Mouse (Mus musculus) midbrain, embryonic 15.5 days (tissue): ENCODE measurements around the gene Tma16. TPM values are rescaled to one million over a fixed set of nuclear protein-coding genes. Genes with fewer than 3 reads are reported as not detected.

Source experiments
- ATAC-seq: fragments of 200-750 bp; cut with Nextera tagmentation; replicated peaks from 2 replicates; pipeline ENCODE4 v1.8.0; 2017; ENCODE audit warnings: moderate TSS enrichment
- H3K27ac ChIP-seq: fragments of 300-500 bp; sonication (generic); 2 replicates; pipeline ENCODE4 v1.5.1; 2015; ENCODE audit warnings: mild to moderate bottlenecking, inconsistent platforms
- H3K27me3 ChIP-seq: fragments of 300-500 bp; sonication (generic); replicated peaks from 2 replicates; pipeline ENCODE4 v1.6.1; 2015; ENCODE audit warnings: inconsistent platforms
- H3K36me3 ChIP-seq: fragments of 300-500 bp; sonication (generic); replicated peaks from 2 replicates; pipeline ENCODE4 v1.6.1; 2015; ENCODE audit warnings: inconsistent platforms
- H3K4me1 ChIP-seq: fragments of 300-500 bp; sonication (generic); 2 replicates; pipeline ENCODE4 v1.6.1; 2015; ENCODE audit warnings: inconsistent platforms
- H3K4me2 ChIP-seq: fragments of 300-500 bp; sonication (generic); 2 replicates; pipeline ENCODE4 v1.6.1; 2015; ENCODE audit warnings: inconsistent platforms, mild to moderate bottlenecking, moderate library complexity
- H3K4me3 ChIP-seq: fragments of 300-500 bp; sonication (generic); 2 replicates; pipeline ENCODE4 v1.5.1; 2015; ENCODE audit warnings: mild to moderate bottlenecking, inconsistent platforms
- H3K9ac ChIP-seq: fragments of 300-500 bp; sonication (generic); 2 replicates; pipeline ENCODE4 v1.6.1; 2015; ENCODE audit warnings: mild to moderate bottlenecking, inconsistent platforms
- H3K9me3 ChIP-seq: fragments of 300-500 bp; sonication (generic); 2 replicates; pipeline ENCODE4 v1.6.1; 2016; ENCODE audit warnings: inconsistent platforms
- WGBS: fragments of 180-500 bp; shearing (Covaris S2); methylation state at CpG from one replicate; pipeline ENCODE4 v1.1.7; 2015; ENCODE audit warnings: mixed read lengths; 5-methylcytosine and 5-hydroxymethylcytosine counted together
- polyA plus RNA-seq: library from polyadenylated mRNA; unstranded; fragments of >200 nt; fragmentation: Nextera tagmentation; extraction: Ambion mirVana; gene quantifications from 2 replicates; pipeline ENCODE4 v1.2.1, GENCODE M21; 2015

The Tma16 gene
- polyA plus RNA-seq, 1 experiment from 2014 or later = 12.0 TPM

DNA sequence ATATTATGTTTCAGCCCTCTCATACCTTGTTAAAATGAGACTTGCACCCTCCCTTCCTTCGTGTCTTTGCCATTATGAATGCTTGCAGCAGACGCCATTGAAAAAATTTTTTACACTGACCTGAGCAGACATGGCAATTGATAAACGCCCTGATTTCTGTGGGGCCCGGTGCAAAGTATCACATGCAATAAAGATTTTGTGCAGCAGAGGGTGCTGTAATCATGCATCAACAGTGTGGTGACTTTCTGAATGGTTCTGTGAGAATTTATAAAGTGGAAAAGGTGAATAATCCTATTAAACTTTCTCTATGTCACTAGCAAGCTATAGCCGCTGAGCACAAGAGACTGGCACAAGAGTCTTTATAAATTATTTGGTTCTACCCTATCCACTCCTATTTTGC is 35.6 kb downstream of the Tma16 start:
- Histone ChIP-seq H3K9me3 (no peaks in the 10 kb centered on the region), H3K4me3 (no peak overlapping the region), H3K27ac (no peak overlapping the region), H3K27me3 (no peaks in the 10 kb centered on the region), H3K36me3 (no peaks in the 10 kb centered on the region), H3K4me1 (no peaks in the 10 kb centered on the region), H3K4me2 (no peak overlapping the region), H3K9ac (no peak overlapping the region)
- ATAC-seq = peak; percentile 54
- 19% methylated on average over 5 of the region's 5 CpGs for WGBS

DNA sequence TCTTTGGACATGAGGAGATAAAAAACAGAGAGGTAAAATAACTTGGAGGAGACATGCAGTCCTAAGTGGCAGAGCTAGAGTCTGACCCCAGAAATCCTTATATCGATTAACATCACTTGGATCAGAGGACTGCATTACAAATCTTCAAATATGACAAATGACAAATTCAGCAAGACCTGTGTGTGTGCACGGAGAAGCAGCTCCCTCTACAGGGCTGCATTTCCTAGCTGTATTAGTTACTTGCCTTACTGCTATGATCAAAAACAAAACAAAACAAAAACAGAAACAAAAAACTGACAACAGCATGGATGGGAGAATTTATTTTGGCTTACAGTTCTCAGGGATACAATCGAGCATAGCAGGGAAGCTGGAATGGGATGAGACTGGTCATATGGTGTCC is 41.0 kb downstream of the Tma16 start:
- Histone ChIP-seq H3K4me2 (no peak overlapping the region), H3K36me3 (no peaks in the 10 kb centered on the region), H3K9ac (no peak overlapping the region), H3K27me3 (no peaks in the 10 kb centered on the region; the same call in 1 of the 2 replicates), H3K27ac (no peak overlapping the region), H3K4me1 (no peaks in the 10 kb centered on the region), H3K4me3 (no peak overlapping the region), H3K9me3 (no peaks in the 10 kb centered on the region)
- no peak for ATAC-seq
- 83% methylated on average over 3 of the region's 3 CpGs for WGBS

DNA sequence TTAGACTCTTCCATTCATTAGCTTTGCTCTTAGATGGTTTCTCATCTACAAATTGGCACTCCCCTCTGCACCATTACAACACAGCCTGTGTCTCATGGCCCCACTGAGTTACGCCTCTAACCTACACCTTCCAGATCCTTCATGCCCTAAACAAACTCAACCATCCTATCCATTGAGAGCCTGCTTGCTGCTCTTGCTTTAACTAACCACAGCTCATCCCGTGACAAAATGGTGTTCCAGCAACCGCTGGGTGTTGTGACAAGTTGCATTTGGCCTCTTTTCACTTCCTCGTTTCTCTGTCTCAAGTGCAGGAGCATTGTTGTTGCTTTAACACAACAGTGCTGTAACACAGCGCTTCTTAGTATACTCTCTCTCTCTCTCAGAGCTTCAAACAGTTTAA is 42.2 kb downstream of the Tma16 start:
- no peak for ATAC-seq
- no peak overlapping the region for H3K27ac ChIP-seq
- H3K36me3 ChIP-seq = no peaks in the 10 kb centered on the region
- no peak overlapping the region for H3K9ac ChIP-seq
- H3K4me2 ChIP-seq = no peak overlapping the region
- H3K4me3 ChIP-seq = no peak overlapping the region
- WGBS = 75% methylated on average over 5 of the region's 5 CpGs
- no peaks in the 10 kb centered on the region for H3K4me1 ChIP-seq
- H3K27me3 ChIP-seq = no peaks in the 10 kb centered on the region; the same call in 1 of the 2 replicates
- no peaks in the 10 kb centered on the region for H3K9me3 ChIP-seq

DNA sequence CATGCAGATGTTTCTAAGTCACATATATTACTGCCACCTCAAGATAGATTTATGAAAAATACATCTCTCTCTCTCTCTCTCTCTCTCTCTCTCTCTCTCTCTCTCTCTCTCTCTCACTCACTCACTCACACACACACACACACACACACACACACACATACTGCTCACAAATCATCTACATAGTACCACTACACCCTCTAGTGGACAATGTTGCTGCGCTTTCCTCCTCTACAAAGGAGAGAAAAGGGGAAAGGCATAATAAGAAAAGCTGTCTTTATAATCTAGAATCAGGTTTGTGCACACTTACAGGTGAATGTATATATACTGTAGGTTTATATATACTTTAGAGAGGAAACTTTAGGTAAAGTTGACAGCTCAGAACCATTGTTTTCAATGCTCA is 43.6 kb downstream of the Tma16 start:
- Histone ChIP-seq H3K36me3 (no peaks in the 10 kb centered on the region), H3K27me3 (no peaks in the 10 kb centered on the region; the same call in 1 of the 2 replicates), H3K4me2 (no peak overlapping the region), H3K4me3 (no peak overlapping the region), H3K9me3 (no peaks in the 10 kb centered on the region), H3K4me1 (no peaks in the 10 kb centered on the region), H3K27ac (no peak overlapping the region), H3K9ac (no peak overlapping the region)
- ATAC-seq = peak; percentile 65; the same call in 1 of the 2 replicates
- 20% methylated on average over 1 of the region's 1 CpGs for WGBS

DNA sequence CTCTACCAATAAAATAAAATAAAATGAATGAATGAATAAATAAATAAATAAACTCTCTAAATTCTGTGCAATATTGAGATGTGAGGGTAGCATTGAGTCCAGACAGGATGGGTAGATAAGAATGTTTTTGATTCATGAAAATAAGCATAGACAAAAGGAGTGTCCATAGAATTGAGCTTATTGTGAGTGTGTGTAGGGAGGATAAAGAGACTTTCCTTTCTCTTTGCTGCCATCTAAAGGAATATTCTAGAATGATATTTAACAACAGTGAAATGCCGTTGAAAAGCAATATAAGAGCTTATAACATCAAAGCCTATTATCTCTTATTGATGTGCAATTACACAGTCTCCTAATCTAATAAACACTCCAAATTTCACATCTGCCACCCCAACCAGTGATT is 45.2 kb downstream of the Tma16 start:
- peak; percentile 86 for ATAC-seq
- 3% methylated on average over 1 of the region's 1 CpGs for WGBS

DNA sequence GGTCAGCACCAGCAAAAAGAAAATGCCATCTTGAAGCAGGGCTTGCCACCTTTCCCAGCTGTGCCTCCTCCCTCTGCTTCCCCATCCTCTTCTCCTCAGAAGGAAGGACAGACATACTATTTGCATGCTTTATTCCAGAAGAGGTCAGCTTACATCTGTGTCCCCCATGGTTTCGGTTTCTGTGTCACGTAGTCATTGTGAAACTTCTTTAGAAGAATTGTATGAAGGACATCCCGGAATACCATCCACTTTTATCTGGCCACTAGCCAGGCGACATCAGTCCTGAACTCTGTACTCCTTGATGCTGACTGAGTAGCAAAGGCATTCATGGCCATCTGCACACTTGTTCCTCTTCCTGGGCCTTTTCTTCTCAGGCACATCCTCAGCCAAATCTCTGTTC is 47.9 kb downstream of the Tma16 start:
- H3K36me3 ChIP-seq = no peaks in the 10 kb centered on the region
- no peaks in the 10 kb centered on the region for H3K4me1 ChIP-seq
- no peak for ATAC-seq
- H3K27me3 ChIP-seq = no peaks in the 10 kb centered on the region; the same call in 1 of the 2 replicates
- no peak overlapping the region for H3K4me3 ChIP-seq
- WGBS = 83% methylated on average over 4 of the region's 4 CpGs
- H3K4me2 ChIP-seq = no peak overlapping the region
- no peaks in the 10 kb centered on the region for H3K9me3 ChIP-seq
- H3K27ac ChIP-seq = no peak overlapping the region
- no peak overlapping the region for H3K9ac ChIP-seq

More for the DNA sequence above, 45.2 kb downstream of the Tma16 start:
- Histone ChIP-seq H3K4me3 (no peak overlapping the region), H3K27ac (no peak overlapping the region), H3K9me3 (no peaks in the 10 kb centered on the region), H3K36me3 (no peaks in the 10 kb centered on the region), H3K4me2 (no peak overlapping the region), H3K27me3 (no peaks in the 10 kb centered on the region; the same call in 1 of the 2 replicates), H3K4me1 (no peaks in the 10 kb centered on the region), H3K9ac (no peak overlapping the region)

DNA sequence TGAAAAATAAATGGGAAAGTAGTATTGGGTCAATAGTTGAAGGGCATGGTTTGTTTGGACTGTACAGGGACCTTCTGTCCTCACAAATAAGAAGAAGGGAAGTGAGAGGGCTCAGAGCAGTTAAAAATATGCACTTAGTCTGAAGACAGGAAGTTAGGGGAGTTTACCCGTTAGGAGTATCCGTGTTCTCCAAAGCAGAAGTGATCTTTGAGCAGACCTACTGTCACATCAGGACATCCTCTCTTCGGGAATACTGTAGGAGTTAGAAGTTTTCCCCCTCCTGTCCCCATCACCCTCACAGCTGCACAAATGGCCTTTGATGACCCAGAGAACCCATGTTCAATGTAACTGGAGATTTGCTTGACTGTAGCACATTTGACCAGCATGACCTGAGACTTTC is 48.4 kb downstream of the Tma16 start:
- Histone ChIP-seq H3K4me1 (no peaks in the 10 kb centered on the region), H3K27me3 (no peaks in the 10 kb centered on the region), H3K9ac (no peak overlapping the region), H3K36me3 (no peaks in the 10 kb centered on the region), H3K9me3 (no peaks in the 10 kb centered on the region), H3K4me2 (no peak overlapping the region), H3K4me3 (no peak overlapping the region), H3K27ac (no peak overlapping the region)
- ATAC-seq = no peak
- WGBS = 74% methylated on average over 3 of the region's 3 CpGs

DNA sequence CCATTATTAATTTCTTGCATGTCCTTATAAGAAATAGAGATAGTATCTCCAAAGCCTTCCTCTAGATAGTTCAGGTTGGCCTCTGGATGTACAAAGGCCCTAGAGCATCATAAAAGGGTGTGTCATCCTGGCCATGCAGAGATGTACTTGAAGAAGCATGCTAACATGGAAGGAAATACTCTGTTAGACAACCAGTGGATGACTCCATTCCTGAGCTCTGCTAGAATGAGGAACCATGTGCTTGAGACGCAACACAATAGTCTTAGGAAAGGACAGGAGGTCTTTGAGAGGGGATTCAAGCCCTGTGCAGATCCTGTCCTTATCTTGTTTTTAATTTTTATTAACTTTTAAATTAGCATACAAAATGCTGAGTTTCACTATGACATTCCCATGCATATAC is 49.5 kb downstream of the Tma16 start:
- Histone ChIP-seq H3K36me3 (no peaks in the 10 kb centered on the region), H3K4me2 (no peak overlapping the region), H3K27ac (no peak overlapping the region), H3K4me3 (no peak overlapping the region), H3K27me3 (no peaks in the 10 kb centered on the region), H3K4me1 (no peaks in the 10 kb centered on the region), H3K9me3 (no peaks in the 10 kb centered on the region), H3K9ac (no peak overlapping the region)
- ATAC-seq = no peak
- 97% methylated on average over 1 of the region's 1 CpGs for WGBS

DNA sequence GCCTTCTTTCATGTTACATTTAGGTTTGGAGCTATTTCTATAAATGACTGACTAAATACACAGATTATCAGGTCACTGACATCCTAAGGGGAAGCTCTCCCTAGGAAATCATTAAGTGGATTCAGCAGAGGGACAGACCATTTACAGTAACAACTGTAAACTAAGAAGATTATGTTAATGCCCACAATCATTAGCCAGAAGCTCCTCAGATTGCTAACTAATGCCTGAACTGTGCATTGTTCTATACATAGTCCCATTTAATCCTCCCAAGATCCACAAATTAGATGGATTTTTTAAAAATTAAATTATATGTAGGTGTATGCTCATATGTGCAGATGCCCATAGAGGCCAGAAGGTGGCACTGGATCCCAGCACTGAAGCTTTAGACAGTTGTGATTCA is 52.8 kb downstream of the Tma16 start:
- ATAC-seq = no peak
- H3K4me2 ChIP-seq = no peak overlapping the region
- H3K27me3 ChIP-seq = no peaks in the 10 kb centered on the region
- H3K36me3 ChIP-seq = no peaks in the 10 kb centered on the region
- H3K9ac ChIP-seq = no peak overlapping the region
- H3K4me1 ChIP-seq = no peaks in the 10 kb centered on the region
- no peak overlapping the region for H3K27ac ChIP-seq
- H3K9me3 ChIP-seq = no peaks in the 10 kb centered on the region
- no peak overlapping the region for H3K4me3 ChIP-seq

DNA sequence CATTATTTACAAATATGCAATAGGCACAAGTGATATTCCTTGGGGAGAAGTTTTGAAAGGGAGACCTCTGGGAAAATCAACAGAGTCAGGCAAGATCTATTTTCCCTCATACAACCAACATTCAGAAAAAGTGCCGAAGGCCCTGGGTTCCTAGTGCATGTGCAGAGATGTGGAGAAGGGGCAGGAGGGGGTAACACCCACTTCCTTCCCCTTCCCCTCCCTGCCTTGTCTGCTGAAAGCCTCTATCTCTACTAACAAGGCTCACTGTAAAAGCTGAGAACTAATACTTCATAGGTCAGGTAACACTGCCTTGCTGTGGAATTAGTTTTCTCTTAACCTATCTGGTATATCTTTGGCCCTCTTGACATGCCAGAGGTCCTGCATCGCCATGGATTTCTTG is 55.7 kb downstream of the Tma16 start:
- Histone ChIP-seq H3K36me3 (no peaks in the 10 kb centered on the region), H3K4me3 (no peak overlapping the region), H3K9me3 (no peaks in the 10 kb centered on the region), H3K9ac (no peak overlapping the region), H3K4me2 (no peak overlapping the region), H3K27me3 (no peaks in the 10 kb centered on the region), H3K27ac (no peak overlapping the region), H3K4me1 (no peaks in the 10 kb centered on the region)
- ATAC-seq = no peak
- 70% methylated on average over 2 of the region's 2 CpGs for WGBS

Other genes with a start within 250 kb of the Tma16 start
- 0.05 TPM in 1 of 2 replicates, not detected in the other for gene Tktl2, start 25.2 kb upstream of the Tma16 start, polyA plus RNA-seq
- gene Npy5r, start 201.6 kb upstream of the Tma16 start, polyA plus RNA-seq = 1.4 TPM in 2 replicates
- 5.4 and 6.6 TPM in 2 replicates for gene Npy1r, start 210.7 kb upstream of the Tma16 start, polyA plus RNA-seq